Mouse (Mus musculus): Measurements from ENCODE around the gene Nat8f5. TPM values are rescaled to one million over a fixed set of nuclear protein-coding genes. Genes with fewer than 3 reads are reported as not detected.
"Not testable (repeated sequence)": the region's sequence is repeated elsewhere in the genome, so short reads cannot be mapped to it uniquely, and the experiment has no call there.

Nat8f5 gene
- polyA plus RNA-seq (2012; ENCODE audit: insufficient read depth, insufficient read length, low replicate concordance, missing spikeins) = not detected in 2 replicates

GRCm38 (mm10) chr6:85820837-85821236 lies at the start of gene Nat8f5, which contains the start of gene Nat8f6:
Nat8f5 (minus strand) TSS chr6:85820972.
Nat8f6 (minus strand) TSS chr6:85820954.
- 90% methylated on average over 5 of the region's 5 CpGs for WGBS

GRCm38 (mm10) chr6:85869006-85869405 lies 48.2 kb upstream of the Nat8f5 start, which contains the start of gene Nat8f2:
Nat8f2 (minus strand) TSS chr6:85869158.
- not testable (repeated sequence) for H3K4me1 ChIP-seq (ENCODE audit: control insufficient read depth, insufficient read depth, low read length); H3K27ac ChIP-seq (ENCODE audit: insufficient read depth, low read depth, low read length)
- 82% methylated on average over 5 of the region's 5 CpGs for WGBS

More at GRCm38 (mm10) chr6:85820837-85821236, at the start of gene Nat8f5, which contains the start of gene Nat8f6:
- TF ChIP-seq POLR2A (IDR thresholded peaks at IDR 0.05; ENCODE audit: insufficient read depth, low read depth, low read length) = no peak
- Histone ChIP-seq H3K4me1 (ENCODE audit: control insufficient read depth, insufficient read depth, low read length) (no peaks in the 10 kb centered on the region), H3K4me3 (ENCODE audit: insufficient read depth, low read depth, low read length) (no peak within 1 kb of the TSS), H3K27ac (ENCODE audit: insufficient read depth, low read depth, low read length) (no peak within 1 kb of the TSS)

GRCm38 (mm10) chr6:85867726-85868690 lies 47.2 kb upstream of the Nat8f5 start:
- no peak overlapping the region for H3K4me3 ChIP-seq (ENCODE audit: insufficient read depth, low read depth, low read length)
- WGBS = 84% methylated on average over 8 of the region's 8 CpGs

More at GRCm38 (mm10) chr6:85869006-85869405, 48.2 kb upstream of the Nat8f5 start, which contains the start of gene Nat8f2:
- H3K4me3 ChIP-seq (ENCODE audit: insufficient read depth, low read depth, low read length) = not testable (repeated sequence)

GRCm38 (mm10) chr6:85866995-85867394 lies 46.2 kb upstream of the Nat8f5 start:
- 67% methylated on average over 1 of the region's 1 CpGs for WGBS
- not testable (repeated sequence) for H3K4me3 ChIP-seq (ENCODE audit: insufficient read depth, low read depth, low read length); H3K4me1 ChIP-seq (ENCODE audit: control insufficient read depth, insufficient read depth, low read length); H3K27ac ChIP-seq (ENCODE audit: insufficient read depth, low read depth, low read length)

More at GRCm38 (mm10) chr6:85867726-85868690, 47.2 kb upstream of the Nat8f5 start:
- TF ChIP-seq POLR2A (IDR thresholded peaks at IDR 0.05; ENCODE audit: insufficient read depth, low read depth, low read length) = no peak
- no peak for TF ChIP-seq CTCF (IDR thresholded peaks at IDR 0.05; ENCODE audit: insufficient read depth, low read depth, low read length)
- Histone ChIP-seq H3K27ac (ENCODE audit: insufficient read depth, low read depth, low read length) (no peak overlapping the region), H3K4me1 (ENCODE audit: control insufficient read depth, insufficient read depth, low read length) (no peaks in the 10 kb centered on the region)

GRCm38 (mm10) chr6:85866166-85866565 lies 45.4 kb upstream of the Nat8f5 start:
- not testable (repeated sequence) for H3K27ac ChIP-seq (ENCODE audit: insufficient read depth, low read depth, low read length); H3K4me3 ChIP-seq (ENCODE audit: insufficient read depth, low read depth, low read length); H3K4me1 ChIP-seq (ENCODE audit: control insufficient read depth, insufficient read depth, low read length)
- 83% methylated on average over 3 of the region's 3 CpGs for WGBS

- not testable (repeated sequence) for H3K27ac ChIP-seq (ENCODE audit: insufficient read depth, low read depth, low read length); H3K4me3 ChIP-seq (ENCODE audit: insufficient read depth, low read depth, low read length)
- 42% methylated on average over 6 of the region's 7 CpGs for WGBS
These were observed 44.3 kb upstream of the Nat8f5 start for GRCm38 (mm10) chr6:85864900-85865639.

GRCm38 (mm10) chr6:85863840-85864239 lies 43.1 kb upstream of the Nat8f5 start:
- no peak for TF ChIP-seq CTCF (IDR thresholded peaks at IDR 0.05; ENCODE audit: insufficient read depth, low read depth, low read length)
- no peak for TF ChIP-seq POLR2A (IDR thresholded peaks at IDR 0.05; ENCODE audit: insufficient read depth, low read depth, low read length)
- Histone ChIP-seq H3K27ac (ENCODE audit: insufficient read depth, low read depth, low read length) (no peak overlapping the region), H3K4me3 (ENCODE audit: insufficient read depth, low read depth, low read length) (no peak overlapping the region), H3K4me1 (ENCODE audit: control insufficient read depth, insufficient read depth, low read length) (no peaks in the 10 kb centered on the region)
- 69% methylated on average over 2 of the region's 2 CpGs for WGBS

More at GRCm38 (mm10) chr6:85864900-85865639, 44.3 kb upstream of the Nat8f5 start:
- H3K4me1 ChIP-seq (ENCODE audit: control insufficient read depth, insufficient read depth, low read length) = not testable (repeated sequence)

GRCm38 (mm10) chr6:85863136-85863535 lies 42.4 kb upstream of the Nat8f5 start:
- WGBS = 69% methylated on average over 2 of the region's 2 CpGs
- TF ChIP-seq POLR2A (IDR thresholded peaks at IDR 0.05; ENCODE audit: insufficient read depth, low read depth, low read length) (no peak), CTCF (IDR thresholded peaks at IDR 0.05; ENCODE audit: insufficient read depth, low read depth, low read length) (no peak)
- no peaks in the 10 kb centered on the region for H3K4me1 ChIP-seq (ENCODE audit: control insufficient read depth, insufficient read depth, low read length)
- no peak overlapping the region for H3K27ac ChIP-seq (ENCODE audit: insufficient read depth, low read depth, low read length)
- no peak overlapping the region for H3K4me3 ChIP-seq (ENCODE audit: insufficient read depth, low read depth, low read length)

GRCm38 (mm10) chr6:85862565-85862964 lies 41.8 kb upstream of the Nat8f5 start:
- WGBS = 30% methylated on average over 3 of the region's 3 CpGs
- TF ChIP-seq POLR2A (IDR thresholded peaks at IDR 0.05; ENCODE audit: insufficient read depth, low read depth, low read length) = no peak
- TF ChIP-seq CTCF (IDR thresholded peaks at IDR 0.05; ENCODE audit: insufficient read depth, low read depth, low read length) = no peak
- Histone ChIP-seq H3K4me1 (ENCODE audit: control insufficient read depth, insufficient read depth, low read length) (no peaks in the 10 kb centered on the region), H3K27ac (ENCODE audit: insufficient read depth, low read depth, low read length) (no peak overlapping the region), H3K4me3 (ENCODE audit: insufficient read depth, low read depth, low read length) (no peak overlapping the region)
